Mouse (Mus musculus) midbrain, embryonic 14.5 days (tissue): ENCODE results near the gene Olfr944. TPM values are rescaled to one million over a fixed set of nuclear protein-coding genes. Genes with fewer than 3 reads are reported as not detected.

Source experiments
- ATAC-seq: fragments of 200-750 bp; cut with Nextera tagmentation; 2 replicates; pipeline ENCODE4 v1.8.0; 2017; ENCODE audit warnings: moderate number of reproducible peaks, moderate library complexity; ENCODE audit not compliant: low FRiP score, low TSS enrichment
- DNase-seq: peaks from one replicate; pipeline ENCODE4 v3.0.0-alpha.2; 2015
- H3K27ac ChIP-seq: fragments of 300-500 bp; sonication (generic); replicated peaks from 2 replicates; pipeline ENCODE4 v1.5.1; 2014; ENCODE audit warnings: mild to moderate bottlenecking, low read depth, low read length, moderate library complexity
- H3K27me3 ChIP-seq: fragments of 300-500 bp; sonication (generic); 2 replicates; pipeline ENCODE4 v1.6.1; 2014; ENCODE audit warnings: low read length, control low read depth, mixed read lengths; ENCODE audit not compliant: control insufficient read depth, insufficient read depth
- H3K36me3 ChIP-seq: fragments of 300-500 bp; sonication (generic); 2 replicates; pipeline ENCODE4 v1.6.1; 2014; ENCODE audit warnings: low read length, control low read depth; ENCODE audit not compliant: control insufficient read depth, insufficient read depth
- H3K4me1 ChIP-seq: fragments of 300-500 bp; sonication (generic); 2 replicates; pipeline ENCODE4 v1.6.1; 2014; ENCODE audit warnings: mild to moderate bottlenecking, antibody characterized with exemption, low read length, control low read depth; ENCODE audit not compliant: control insufficient read depth, insufficient read depth
- H3K4me2 ChIP-seq: fragments of 300-500 bp; sonication (generic); 2 replicates; pipeline ENCODE4 v1.6.1; 2014; ENCODE audit warnings: mild to moderate bottlenecking, low read length, moderate library complexity
- H3K4me3 ChIP-seq: fragments of 300-500 bp; sonication (generic); replicated peaks from 2 replicates; pipeline ENCODE4 v1.5.1; 2014; ENCODE audit warnings: low read depth, low read length
- H3K9ac ChIP-seq: fragments of 300-500 bp; sonication (generic); replicated peaks from 2 replicates; pipeline ENCODE4 v1.6.1; 2014; ENCODE audit warnings: mild to moderate bottlenecking, low read length, moderate library complexity
- H3K9me3 ChIP-seq: fragments of 300-500 bp; sonication (generic); 2 replicates; pipeline ENCODE4 v1.6.1; 2016; ENCODE audit warnings: low read length, control low read depth, mixed read lengths; ENCODE audit not compliant: control insufficient read depth
- WGBS: fragments of 180-500 bp; shearing (Covaris S2); extraction: QIAGEN DNeasy Blood & Tissue Kit; methylation state at CpG from one replicate; pipeline ENCODE4 v1.1.7; 2014; 5-methylcytosine and 5-hydroxymethylcytosine counted together
- polyA plus RNA-seq: library from polyadenylated mRNA; unstranded; fragments of >200 nt; fragmentation: Nextera tagmentation; extraction: Ambion mirVana; gene quantifications from 2 replicates; pipeline ENCODE4 v1.2.1, GENCODE M21; 2014

Gene Olfr944
- not detected in 2 replicates for polyA plus RNA-seq

DNA sequence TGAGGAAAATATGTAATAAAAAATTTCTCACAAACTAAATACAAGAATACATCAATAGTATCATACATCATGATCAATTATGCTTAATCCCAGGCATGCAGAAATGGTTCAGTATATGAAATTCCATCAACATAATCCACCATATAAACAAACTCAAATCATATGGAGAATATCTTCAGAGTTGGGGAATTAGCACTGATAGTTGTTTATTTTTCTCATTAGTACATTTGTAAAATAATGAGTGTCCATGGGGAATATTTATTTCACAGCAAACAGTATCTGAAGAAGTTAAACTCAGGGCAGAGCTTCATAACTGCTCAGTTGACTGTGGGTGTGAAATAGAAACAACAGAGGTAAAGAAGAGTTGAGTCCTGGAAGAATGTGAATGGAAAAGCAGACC, at the start of gene Olfr944:
Gene Olfr944 (plus strand): TSS at position 301 of the 400 bp plus-strand sequence.
- H3K9ac ChIP-seq = no peak within 1 kb of the TSS
- DNase-seq (no peak), ATAC-seq (no peak)
- H3K27ac ChIP-seq = no peak within 1 kb of the TSS
- no peaks in the 10 kb centered on the region for H3K27me3 ChIP-seq
- H3K4me1 ChIP-seq = no peaks in the 10 kb centered on the region
- H3K4me3 ChIP-seq = no peak within 1 kb of the TSS
- no peak within 1 kb of the TSS for H3K4me2 ChIP-seq
- no peaks in the 10 kb centered on the region for H3K9me3 ChIP-seq
- no peaks in the 10 kb centered on the region for H3K36me3 ChIP-seq

DNA sequence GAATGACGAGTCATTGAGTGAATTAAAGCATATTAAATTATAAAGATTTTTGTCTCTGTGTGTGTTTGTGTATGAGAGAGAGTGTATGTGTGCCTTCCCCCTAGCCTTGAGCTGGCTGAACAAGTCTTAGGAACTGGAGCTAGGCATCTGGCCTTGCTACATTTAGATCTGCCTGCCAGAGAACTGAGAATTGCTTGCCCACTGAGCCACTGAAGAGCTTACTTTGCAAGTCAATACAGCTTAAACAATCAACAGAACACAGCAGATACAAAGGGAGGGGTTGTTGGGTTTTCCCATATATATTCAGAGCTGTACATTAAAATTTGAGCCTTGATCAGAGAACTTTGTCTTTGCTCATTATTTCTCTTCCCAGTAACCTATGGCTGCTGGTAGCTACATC, 49.3 kb upstream of the Olfr944 start:
- Histone ChIP-seq H3K9me3 (no peaks in the 10 kb centered on the region), H3K4me3 (no peak overlapping the region), H3K9ac (no peak overlapping the region), H3K27ac (no peak overlapping the region), H3K4me2 (no peak overlapping the region), H3K4me1 (no peaks in the 10 kb centered on the region), H3K36me3 (no peaks in the 10 kb centered on the region), H3K27me3 (no peaks in the 10 kb centered on the region)
- no peak for DNase-seq
- ATAC-seq = no peak
- 71% methylated on average over 1 of the region's 1 CpGs for WGBS

DNA sequence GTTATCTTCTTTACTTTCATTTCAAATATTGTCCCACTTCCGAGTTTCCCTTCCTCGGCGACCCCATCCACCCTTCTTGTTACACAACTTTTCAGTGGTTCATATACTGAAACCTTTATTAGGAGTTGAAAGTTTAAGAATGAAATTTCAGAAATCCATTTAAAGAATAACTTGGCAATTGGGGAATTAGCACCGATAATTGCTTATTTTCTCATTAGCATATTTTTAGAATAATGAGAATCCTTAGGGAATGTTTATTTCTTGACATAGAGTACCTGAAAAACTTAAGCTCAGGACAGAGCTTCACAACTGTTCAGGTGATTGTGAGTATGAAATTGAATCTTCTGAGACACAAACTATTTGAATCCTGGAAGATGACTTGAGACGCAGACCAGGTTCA, 35.7 kb upstream of the Olfr944 start, which contains the start of gene Olfr943:
Gene Olfr943 (plus strand): TSS at position 301 of the 400 bp plus-strand sequence.
- DNase-seq (no peak), ATAC-seq (no peak)
- Histone ChIP-seq H3K4me3 (no peak within 1 kb of the TSS), H3K9me3 (no peaks in the 10 kb centered on the region), H3K4me2 (no peak within 1 kb of the TSS), H3K27ac (no peak within 1 kb of the TSS), H3K4me1 (no peaks in the 10 kb centered on the region), H3K27me3 (no peaks in the 10 kb centered on the region), H3K9ac (no peak within 1 kb of the TSS), H3K36me3 (no peaks in the 10 kb centered on the region)
- 92% methylated on average over 5 of the region's 5 CpGs for WGBS

DNA sequence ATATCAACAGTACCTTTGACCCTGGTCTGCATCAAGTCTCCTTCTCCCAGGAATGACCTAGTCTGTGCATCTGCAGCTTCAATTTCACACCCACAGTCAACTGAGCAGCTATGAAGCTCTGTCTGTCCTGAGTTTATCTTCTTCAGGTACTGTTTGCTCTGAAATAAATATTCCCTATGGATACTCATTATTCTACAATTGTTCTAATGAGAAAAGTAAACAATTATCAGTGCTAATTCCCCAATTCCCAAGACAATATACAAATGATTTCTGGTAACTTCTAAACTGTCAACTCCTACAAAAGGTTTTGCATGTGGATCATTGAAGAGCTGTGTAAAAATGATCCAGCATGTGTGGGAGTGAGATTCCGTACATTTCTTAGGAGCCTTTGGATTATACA, 48.2 kb downstream of the Olfr944 start, which contains the start of gene Olfr1537:
Gene Olfr1537 (minus strand): TSS at position 101 of the 400 bp plus-strand sequence.
- Histone ChIP-seq H3K4me3 (no peak within 1 kb of the TSS), H3K9me3 (no peaks in the 10 kb centered on the region), H3K27me3 (no peaks in the 10 kb centered on the region), H3K36me3 (no peaks in the 10 kb centered on the region), H3K27ac (no peak within 1 kb of the TSS), H3K4me2 (no peak within 1 kb of the TSS), H3K9ac (no peak within 1 kb of the TSS), H3K4me1 (no peaks in the 10 kb centered on the region)
- DNase-seq (no peak), ATAC-seq (no peak)
- WGBS = 82% methylated on average over 1 of the region's 1 CpGs

Other genes with a start within 250 kb of the Olfr944 start
- gene Olfr933, start 229.6 kb upstream of the Olfr944 start, polyA plus RNA-seq = not detected in 2 replicates
- gene Olfr934, start 213.6 kb upstream of the Olfr944 start, polyA plus RNA-seq = not detected in 2 replicates
- not detected in 2 replicates for gene Olfr935, start 202.2 kb upstream of the Olfr944 start, polyA plus RNA-seq
- not detected in 2 replicates for gene Olfr146, start 178.5 kb upstream of the Olfr944 start, polyA plus RNA-seq
- gene Olfr937, start 137.0 kb upstream of the Olfr944 start, polyA plus RNA-seq = not detected in 2 replicates
- not detected in 2 replicates for gene Olfr938, start 123.0 kb upstream of the Olfr944 start, polyA plus RNA-seq
- not detected in 2 replicates for gene Olfr27, start 73.8 kb upstream of the Olfr944 start, polyA plus RNA-seq
- gene Olfr943, start 35.6 kb upstream of the Olfr944 start, polyA plus RNA-seq = not detected in 2 replicates
- not detected in 2 replicates for gene Olfr1537, start 48.1 kb downstream of the Olfr944 start, polyA plus RNA-seq
- gene Olfr945, start 74.9 kb downstream of the Olfr944 start, polyA plus RNA-seq = not detected in 2 replicates
- gene Olfr948, start 124.1 kb downstream of the Olfr944 start, polyA plus RNA-seq = not detected in 2 replicates
- gene Olfr951, start 185.5 kb downstream of the Olfr944 start, polyA plus RNA-seq = not detected in 2 replicates
- gene Olfr952, start 225.2 kb downstream of the Olfr944 start, polyA plus RNA-seq = not detected in 2 replicates